Mouse (Mus musculus) heart, embryonic 16.5 days (tissue): ENCODE measurements around the gene Lurap1. TPM values are rescaled to one million over a fixed set of nuclear protein-coding genes. Genes with fewer than 3 reads are reported as not detected.

Source experiments
- ATAC-seq: fragments of 200-750 bp; cut with Nextera tagmentation; replicated peaks from 2 replicates; pipeline ENCODE4 v1.8.0; 2017; ENCODE audit warnings: moderate number of reproducible peaks; ENCODE audit not compliant: insufficient read depth, low FRiP score; ENCODE audit errors: extremely low read depth
- H3K27ac ChIP-seq: fragments of 300-500 bp; sonication (generic); 2 replicates; pipeline ENCODE4 v1.5.1; 2014; ENCODE audit warnings: mild to moderate bottlenecking, low read length, control low read depth, moderate library complexity
- H3K27me3 ChIP-seq: fragments of 300-500 bp; sonication (generic); 2 replicates; pipeline ENCODE4 v1.6.1; 2014; ENCODE audit warnings: low read length, mixed read lengths; ENCODE audit not compliant: control insufficient read depth, insufficient read depth
- H3K36me3 ChIP-seq: fragments of 300-500 bp; sonication (generic); 2 replicates; pipeline ENCODE4 v1.6.1; 2014; ENCODE audit not compliant: control insufficient read depth, insufficient read depth
- H3K4me1 ChIP-seq: fragments of 300-500 bp; sonication (generic); 2 replicates; pipeline ENCODE4 v1.6.1; 2014; ENCODE audit warnings: low read length, mixed read lengths; ENCODE audit not compliant: control insufficient read depth, insufficient read depth
- H3K4me2 ChIP-seq: fragments of 300-500 bp; sonication (generic); 2 replicates; pipeline ENCODE4 v1.6.1; 2014; ENCODE audit warnings: low read depth, mild to moderate bottlenecking, control low read depth, low read length
- H3K4me3 ChIP-seq: fragments of 300-500 bp; sonication (generic); 2 replicates; pipeline ENCODE4 v1.5.1; 2014; ENCODE audit warnings: mild to moderate bottlenecking, control low read depth, low read length
- H3K9ac ChIP-seq: fragments of 300-500 bp; sonication (generic); 2 replicates; pipeline ENCODE4 v1.6.1; 2014; ENCODE audit warnings: low read length, control low read depth
- H3K9me3 ChIP-seq: fragments of 300-500 bp; sonication (generic); replicated peaks from 2 replicates; pipeline ENCODE4 v1.6.1; 2016; ENCODE audit warnings: low read length; ENCODE audit not compliant: control insufficient read depth
- WGBS: fragments of 180-500 bp; shearing (Covaris S2); extraction: QIAGEN DNeasy Blood & Tissue Kit; methylation state at CpG from one replicate; pipeline ENCODE4 v1.1.7; 2014; 5-methylcytosine and 5-hydroxymethylcytosine counted together
- polyA plus RNA-seq: library from polyadenylated mRNA; unstranded; fragments of >200 nt; fragmentation: Nextera tagmentation; extraction: Ambion mirVana; gene quantifications from 2 replicates; pipeline ENCODE4 v1.2.1, GENCODE M21; 2015

Lurap1 gene
- polyA plus RNA-seq, 1 experiment from 2014 or later = 2.3 TPM

DNA sequence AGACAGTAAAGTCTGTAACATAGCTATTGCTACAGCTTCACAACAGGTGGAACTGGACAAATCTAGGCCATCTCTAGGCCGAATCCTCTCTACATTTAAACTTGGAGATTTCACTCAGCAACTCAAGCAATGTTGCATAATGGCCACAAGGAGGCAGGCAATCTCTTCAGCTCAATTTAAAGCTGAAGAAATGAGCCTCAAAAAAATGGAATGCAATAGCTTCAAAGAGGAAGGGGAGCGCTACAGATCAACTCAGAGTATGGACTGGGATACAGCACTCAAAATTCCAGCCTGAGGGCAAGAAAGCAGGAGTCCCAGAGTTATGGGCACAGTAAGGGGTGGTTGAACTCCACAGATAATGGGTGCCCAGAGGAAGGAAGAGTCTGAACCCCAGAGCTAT is 16.1 kb downstream of the Lurap1 start:
- no peaks in the 10 kb centered on the region for H3K9me3 ChIP-seq
- no peak overlapping the region for H3K4me3 ChIP-seq
- 27% methylated on average over 2 of the region's 2 CpGs for WGBS
- H3K9ac ChIP-seq = no peak overlapping the region
- no peaks in the 10 kb centered on the region for H3K27me3 ChIP-seq
- ATAC-seq = no peak
- no peaks in the 10 kb centered on the region for H3K4me1 ChIP-seq
- no peak overlapping the region for H3K27ac ChIP-seq
- H3K4me2 ChIP-seq = no peak overlapping the region
- no peaks in the 10 kb centered on the region for H3K36me3 ChIP-seq

DNA sequence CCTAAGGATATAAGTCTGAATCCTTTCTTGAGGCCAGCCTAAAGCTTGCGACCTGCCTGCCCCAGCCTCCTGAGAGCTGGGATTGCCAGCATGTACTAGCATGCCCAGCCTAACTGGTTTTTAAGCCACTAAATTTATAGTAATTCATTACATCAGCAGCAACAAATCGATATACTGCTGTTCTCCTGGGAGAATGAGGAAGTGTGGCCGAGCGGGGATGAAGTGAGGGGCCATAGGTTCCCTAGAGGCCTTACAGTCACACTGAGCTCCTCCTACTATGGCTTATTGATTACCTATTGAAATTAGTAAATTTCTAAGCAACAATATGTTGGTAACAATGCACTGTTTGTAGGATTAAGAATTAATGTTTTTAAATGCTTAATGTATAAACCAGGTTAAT is 18.0 kb downstream of the Lurap1 start:
- no peak overlapping the region for H3K4me2 ChIP-seq
- H3K4me1 ChIP-seq = no peaks in the 10 kb centered on the region
- no peaks in the 10 kb centered on the region for H3K36me3 ChIP-seq
- H3K27me3 ChIP-seq = no peaks in the 10 kb centered on the region
- 84% methylated on average over 4 of the region's 4 CpGs for WGBS
- H3K27ac ChIP-seq = no peak overlapping the region
- H3K9ac ChIP-seq = no peak overlapping the region
- H3K4me3 ChIP-seq = no peak overlapping the region
- H3K9me3 ChIP-seq = no peaks in the 10 kb centered on the region
- ATAC-seq = no peak

DNA sequence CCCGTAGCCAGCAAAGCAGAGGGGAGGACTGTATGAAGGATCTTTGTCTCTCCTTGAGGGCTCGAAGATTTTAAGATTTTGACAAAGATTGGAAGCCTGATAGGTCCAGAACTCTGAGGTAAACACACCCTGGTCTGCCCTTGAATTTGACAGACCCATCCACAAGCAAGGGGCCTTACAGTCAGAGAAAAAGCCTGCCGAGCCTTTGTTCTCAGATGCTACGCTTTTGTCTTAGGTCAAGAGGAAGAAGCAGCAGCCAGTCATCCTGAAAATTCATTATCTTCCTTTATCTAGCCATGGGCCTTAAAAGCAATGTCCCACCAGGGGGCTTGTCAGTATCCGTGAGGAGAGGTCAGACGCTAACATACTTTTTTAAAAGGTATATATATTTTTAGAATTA is 23.2 kb downstream of the Lurap1 start:
- ATAC-seq = no peak
- H3K4me1 ChIP-seq = peaks cover 9% of the 10 kb centered on the region
- 78% methylated on average over 6 of the region's 6 CpGs for WGBS

DNA sequence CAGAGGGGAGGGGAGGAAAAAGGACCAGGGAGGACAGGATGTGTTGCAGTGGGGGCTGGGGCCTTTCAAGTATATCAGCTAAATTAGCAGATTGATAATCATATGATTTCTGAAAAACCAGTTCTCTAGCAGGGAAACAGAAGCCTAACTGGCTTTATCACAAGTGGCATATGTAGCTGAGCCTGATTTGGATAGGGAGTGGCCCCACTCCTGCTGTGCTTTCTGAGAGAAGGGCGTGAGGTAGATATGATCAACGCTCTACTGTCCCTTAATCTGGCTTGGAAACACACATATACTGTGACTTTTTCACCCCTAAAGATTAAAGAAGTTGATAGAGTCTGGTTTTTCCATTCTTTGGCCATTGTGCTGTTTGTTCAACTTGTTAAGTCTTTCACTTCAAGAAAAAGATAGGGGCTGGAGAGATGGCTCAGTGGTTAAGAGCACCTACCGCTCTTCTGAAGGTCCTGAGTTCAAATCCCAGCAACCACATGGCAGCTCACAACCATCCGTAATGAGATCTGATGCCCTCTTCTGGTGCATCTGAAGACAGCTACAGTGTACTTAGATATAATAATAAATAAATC is 25.2 kb downstream of the Lurap1 start:
- no peaks in the 10 kb centered on the region for H3K36me3 ChIP-seq
- H3K9ac ChIP-seq = no peak overlapping the region
- no peak overlapping the region for H3K4me3 ChIP-seq
- peaks cover 15% of the 10 kb centered on the region for H3K4me1 ChIP-seq
- H3K9me3 ChIP-seq = no peaks in the 10 kb centered on the region
- 92% methylated on average over 4 of the region's 4 CpGs for WGBS
- H3K27ac ChIP-seq = no peak overlapping the region
- H3K4me2 ChIP-seq = no peak overlapping the region
- ATAC-seq = no peak
- no peaks in the 10 kb centered on the region for H3K27me3 ChIP-seq

More for the DNA sequence above, 23.2 kb downstream of the Lurap1 start:
- no peaks in the 10 kb centered on the region for H3K36me3 ChIP-seq
- H3K27me3 ChIP-seq = no peaks in the 10 kb centered on the region
- H3K27ac ChIP-seq = no peak overlapping the region
- no peak overlapping the region for H3K4me2 ChIP-seq
- H3K9me3 ChIP-seq = no peaks in the 10 kb centered on the region
- H3K9ac ChIP-seq = no peak overlapping the region
- no peak overlapping the region for H3K4me3 ChIP-seq

DNA sequence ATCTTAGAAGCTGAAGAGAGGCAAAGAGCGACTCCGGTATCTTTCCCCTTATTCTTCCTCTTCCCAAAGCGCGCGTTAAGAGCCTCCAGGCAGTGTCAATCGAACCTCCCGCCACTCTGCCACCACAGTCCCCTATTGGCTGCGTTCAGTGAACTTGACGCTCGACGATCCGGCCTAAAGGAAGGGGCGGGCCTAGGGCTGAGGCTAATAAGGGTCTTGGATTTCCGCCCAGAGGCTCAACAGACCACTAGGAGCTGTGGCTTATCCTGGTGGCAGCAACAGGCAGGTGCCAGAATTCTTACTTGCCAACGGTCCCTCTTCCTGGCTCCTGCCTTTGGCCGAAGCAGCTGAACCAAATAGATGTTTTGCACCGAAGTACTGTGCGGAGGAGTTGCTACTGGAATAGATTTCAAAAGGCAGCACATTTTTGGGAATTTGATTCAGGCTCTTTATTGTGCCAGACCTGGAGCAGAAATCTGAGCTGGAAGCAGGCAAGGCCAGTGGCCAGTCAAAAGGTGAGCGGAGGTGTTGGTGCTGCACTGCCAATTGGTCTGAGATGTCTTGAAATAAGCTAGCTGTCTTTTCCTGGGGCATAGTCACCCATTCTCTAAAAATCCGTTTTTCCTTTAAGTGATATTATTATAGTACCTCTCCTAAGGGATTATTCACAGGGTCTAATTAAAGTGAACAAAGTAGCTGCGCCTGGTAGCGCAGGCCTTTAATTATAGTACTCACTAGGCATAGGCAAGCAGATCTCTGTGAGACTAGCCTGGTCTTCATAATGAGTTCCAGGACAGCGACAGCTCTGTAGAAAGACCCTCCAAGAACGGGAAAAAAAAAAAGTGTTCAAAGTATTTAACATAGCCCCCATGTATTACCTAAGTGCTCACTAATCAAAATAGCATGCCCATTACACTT is 27.3 kb downstream of the Lurap1 start, which contains the start of the genes Rad54l and Pomgnt1:
TSS of gene Rad54l (minus strand) at position 89 of the 918 bp plus-strand sequence.
TSS of gene Pomgnt1 (plus strand) at position 239 of the 918 bp plus-strand sequence.
- H3K4me2 ChIP-seq = peak within 1 kb of the TSS; percentile 82
- H3K4me1 ChIP-seq = peaks cover 15% of the 10 kb centered on the region
- no peaks in the 10 kb centered on the region for H3K9me3 ChIP-seq
- 5% methylated on average over 24 of the region's 24 CpGs for WGBS
- H3K27ac ChIP-seq = peak within 1 kb of the TSS; percentile 80
- no peaks in the 10 kb centered on the region for H3K27me3 ChIP-seq
- H3K36me3 ChIP-seq = no peaks in the 10 kb centered on the region
- H3K9ac ChIP-seq = peak within 1 kb of the TSS; percentile 80
- ATAC-seq = peak; percentile 98
- H3K4me3 ChIP-seq = peak within 1 kb of the TSS; percentile 78

DNA sequence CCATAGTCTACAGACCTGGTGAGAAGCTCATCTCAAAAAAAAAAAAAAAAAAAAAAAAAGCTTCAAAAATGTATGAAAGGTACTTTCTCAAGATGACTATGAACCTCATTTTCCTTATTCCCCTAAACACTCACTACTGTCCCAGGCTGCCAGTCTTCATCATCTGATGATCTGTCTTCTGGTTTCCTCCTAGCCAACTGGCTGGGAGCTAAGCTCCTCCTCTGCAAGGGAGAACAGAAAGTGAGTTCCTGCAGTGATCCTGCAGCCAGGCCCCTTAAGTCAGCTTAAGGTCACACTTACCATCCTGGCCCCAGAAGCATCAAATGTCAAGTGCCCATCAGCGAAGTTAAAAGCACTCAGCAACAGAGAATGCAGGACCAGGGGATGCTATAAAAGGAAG is 28.4 kb downstream of the Lurap1 start:
- ATAC-seq = no peak
- Histone ChIP-seq H3K27me3 (no peaks in the 10 kb centered on the region), H3K9ac (peak overlapping the region; percentile 80), H3K36me3 (no peaks in the 10 kb centered on the region), H3K4me2 (peak overlapping the region; percentile 82), H3K4me3 (peak overlapping the region; percentile 78), H3K9me3 (no peaks in the 10 kb centered on the region), H3K4me1 (peaks cover 15% of the 10 kb centered on the region), H3K27ac (no peak overlapping the region)
- 0% methylated on average over 1 of the region's 1 CpGs for WGBS

DNA sequence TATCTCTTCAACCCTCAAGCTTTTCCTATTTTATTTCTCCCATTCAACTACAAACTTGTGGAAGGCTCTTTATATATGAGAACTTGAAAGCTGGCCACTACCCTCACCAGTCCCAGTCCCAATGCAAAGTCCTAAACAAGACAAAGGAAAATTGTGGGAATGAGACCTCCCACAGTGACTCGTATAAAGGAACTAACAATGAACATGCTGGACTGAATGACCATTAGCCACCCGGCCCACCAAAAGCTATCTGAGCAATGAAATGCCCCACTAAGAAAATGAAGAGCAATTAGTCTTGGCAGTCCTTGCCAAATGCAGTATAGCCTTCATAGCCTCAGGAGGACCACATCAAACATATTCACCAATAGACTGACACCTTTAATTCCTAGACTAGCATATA is 39.7 kb downstream of the Lurap1 start:
- no peak for ATAC-seq
- Histone ChIP-seq H3K4me1 (no peaks in the 10 kb centered on the region), H3K4me2 (no peak overlapping the region), H3K27ac (no peak overlapping the region), H3K4me3 (no peak overlapping the region), H3K9ac (no peak overlapping the region), H3K9me3 (no peaks in the 10 kb centered on the region), H3K36me3 (peaks cover 11% of the 10 kb centered on the region; the same call in 1 of the 2 replicates), H3K27me3 (no peaks in the 10 kb centered on the region)
- 90% methylated on average over 2 of the region's 2 CpGs for WGBS

DNA sequence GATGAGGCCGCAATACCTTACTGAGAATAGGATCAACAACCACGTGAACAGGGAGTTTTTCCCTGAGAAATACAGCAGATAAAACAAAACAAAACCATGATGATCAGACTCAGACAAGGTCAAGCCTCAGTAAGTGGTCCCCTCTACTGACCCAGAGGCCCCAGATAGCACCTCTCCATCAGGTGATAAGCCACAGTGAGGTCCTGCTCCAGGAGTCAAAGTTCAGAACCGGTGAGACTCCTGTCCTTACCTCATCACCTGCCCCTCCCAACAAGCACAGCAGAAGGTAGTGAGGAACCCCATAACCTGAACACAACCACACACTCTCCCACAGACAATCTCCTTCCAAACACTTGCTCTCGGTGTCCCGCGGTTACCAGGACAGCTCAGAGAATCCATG is 40.4 kb downstream of the Lurap1 start:
- H3K9ac ChIP-seq = no peak overlapping the region
- no peaks in the 10 kb centered on the region for H3K27me3 ChIP-seq
- 80% methylated on average over 6 of the region's 6 CpGs for WGBS
- peaks cover 10% of the 10 kb centered on the region for H3K36me3 ChIP-seq
- no peak for ATAC-seq
- H3K4me1 ChIP-seq = no peaks in the 10 kb centered on the region
- H3K27ac ChIP-seq = no peak overlapping the region
- H3K4me2 ChIP-seq = no peak overlapping the region
- H3K4me3 ChIP-seq = no peak overlapping the region
- H3K9me3 ChIP-seq = no peaks in the 10 kb centered on the region

DNA sequence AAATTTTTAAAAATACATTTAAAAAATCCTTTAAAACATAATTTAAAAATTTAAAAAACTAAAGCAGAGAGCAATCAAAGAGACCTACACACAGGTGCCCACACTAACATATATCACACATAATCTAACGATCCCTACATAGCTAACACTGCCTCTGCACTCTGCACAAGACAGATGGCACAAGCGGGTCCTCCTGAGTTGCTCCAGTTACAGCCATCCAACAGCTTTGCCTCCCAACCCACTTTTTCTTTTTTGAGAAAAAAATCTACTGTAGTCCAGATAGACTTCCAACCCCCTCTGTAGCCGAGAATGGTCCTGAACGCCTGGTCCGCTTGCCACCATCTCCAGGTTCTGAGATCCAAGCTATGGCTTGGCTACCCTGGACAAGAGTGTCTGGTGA is 45.9 kb downstream of the Lurap1 start:
- no peaks in the 10 kb centered on the region for H3K9me3 ChIP-seq
- H3K9ac ChIP-seq = no peak overlapping the region
- no peaks in the 10 kb centered on the region for H3K27me3 ChIP-seq
- no peaks in the 10 kb centered on the region for H3K4me1 ChIP-seq
- no peak overlapping the region for H3K4me2 ChIP-seq
- ATAC-seq = no peak
- H3K27ac ChIP-seq = no peak overlapping the region
- H3K36me3 ChIP-seq = peaks cover 25% of the 10 kb centered on the region
- 91% methylated on average over 5 of the region's 5 CpGs for WGBS
- H3K4me3 ChIP-seq = no peak overlapping the region
